Mouse (Mus musculus) CH12.LX (cell line): ENCODE measurements at regions not wholly inside any gene's neighbourhood (a gene's known extent, or its start where the extent isn't known, plus 50 kb on each side); places are given as distances from the start of the nearest gene placed in this dataset.

Source experiments
- DNase-seq: peaks from one replicate; pipeline ENCODE4 v3.0.0-alpha.2; 2013; ENCODE audit errors: extremely low read depth
- H3K27ac ChIP-seq: 2 replicates; pipeline ENCODE4 v1.5.1; 2012; ENCODE audit warnings: low read depth, mild to moderate bottlenecking, control low read depth, moderate library complexity; ENCODE audit not compliant: insufficient read depth
- H3K27me3 ChIP-seq: replicated peaks from 2 replicates; pipeline ENCODE3; 2012; ENCODE audit warnings: inconsistent platforms
- H3K36me3 ChIP-seq, 2 experiments: replicated peaks in 1 of 2; 2 replicates each; pipeline versions ENCODE3 to v1.6.1; 2012; ENCODE audit warnings: inconsistent platforms in 1 of 2, low read length in 1 of 2, mild to moderate bottlenecking in 1 of 2, mixed read lengths in 1 of 2, moderate library complexity in 1 of 2; ENCODE audit not compliant: control insufficient read depth in 1 of 2, insufficient read depth in 1 of 2
- H3K4me1 ChIP-seq, 2 experiments: 2 replicates each; pipeline ENCODE4 v1.6.1; 2012; ENCODE audit warnings: inconsistent platforms in 1 of 2, moderate library complexity in 1 of 2; ENCODE audit not compliant: insufficient read depth in 2 of 2, control insufficient read depth in 1 of 2
- H3K4me2 ChIP-seq: 2 replicates; pipeline ENCODE4 v1.6.1; 2012; ENCODE audit warnings: low read depth, mild to moderate bottlenecking, control low read depth; ENCODE audit not compliant: poor library complexity, insufficient read depth, severe bottlenecking
- H3K4me3 ChIP-seq, 3 experiments: fragments of 150-350 bp in 1 of 3; sonication (generic) in 1 of 3; replicated peaks in 1 of 3; 2 replicates each; pipeline versions ENCODE3 to v1.5.1; 2011 to 2012; ENCODE audit warnings: low read depth in 2 of 3, low read length in 2 of 3, mild to moderate bottlenecking in 2 of 3, moderate library complexity in 2 of 3, control low read depth in 1 of 3, improper control_type of control experiment in 1 of 3, inconsistent platforms in 1 of 3, mixed read lengths in 1 of 3; ENCODE audit not compliant: poor library complexity in 1 of 3
- H3K79me2 ChIP-seq: replicated peaks from 2 replicates; pipeline ENCODE4 v1.6.1; 2012; ENCODE audit warnings: mild to moderate bottlenecking, moderate library complexity; ENCODE audit not compliant: control insufficient read depth, poor library complexity, insufficient read depth, severe bottlenecking; ENCODE audit errors: extremely low read depth
- H3K9ac ChIP-seq: 2 replicates; pipeline ENCODE4 v1.6.1; 2012; ENCODE audit warnings: low read depth, mild to moderate bottlenecking, control low read depth, moderate library complexity; ENCODE audit not compliant: insufficient read depth
- H3K9me3 ChIP-seq: replicated peaks from 2 replicates; pipeline ENCODE3; 2012; ENCODE audit warnings: low read length, inconsistent platforms, mixed read lengths
- BHLHE40 ChIP-seq: IDR thresholded peaks from 2 replicates; pipeline ENCODE4 v1.6.1; 2011; ENCODE audit warnings: mild to moderate bottlenecking, low read depth, low read length, improper control_type of control experiment
- CHD1 ChIP-seq: IDR thresholded peaks from 2 replicates; pipeline ENCODE4 v1.6.1; 2012; ENCODE audit warnings: low read depth, low read length, improper control_type of control experiment, inconsistent platforms
- CHD2 ChIP-seq: IDR thresholded peaks from 2 replicates; pipeline ENCODE4 v1.6.1; 2011; ENCODE audit warnings: low read length, improper control_type of control experiment
- CTCF ChIP-seq, 2 experiments: IDR thresholded peaks in 1 of 2; conservative IDR thresholded peaks in 1 of 2; 2 replicates each; pipeline ENCODE4 v1.5.1; 2011 to 2012; ENCODE audit warnings: low read depth in 2 of 2, low read length in 2 of 2, improper control_type of control experiment in 1 of 2, inconsistent platforms in 1 of 2, mild to moderate bottlenecking in 1 of 2, moderate library complexity in 1 of 2
- E2F4 ChIP-seq: IDR thresholded peaks from 2 replicates; pipeline ENCODE4 v1.6.1; 2011; ENCODE audit warnings: low read depth, low read length, improper control_type of control experiment; ENCODE audit not compliant: insufficient replicate concordance
- ELF1 ChIP-seq: IDR thresholded peaks from 2 replicates; pipeline ENCODE4 v1.6.1; 2014; ENCODE audit warnings: low read depth, mild to moderate bottlenecking, inconsistent platforms, low read length, improper control_type of control experiment
- ETS1 ChIP-seq: conservative IDR thresholded peaks from 2 replicates; pipeline ENCODE4 v1.6.1; 2012; ENCODE audit warnings: low read depth, mild to moderate bottlenecking, inconsistent platforms, low read length, improper control_type of control experiment, moderate library complexity
- GABPA ChIP-seq: IDR thresholded peaks from 2 replicates; pipeline ENCODE4 v1.6.1; 2012; ENCODE audit warnings: low read depth, low read length, improper control_type of control experiment, inconsistent platforms; ENCODE audit not compliant: insufficient replicate concordance
- HCFC1 ChIP-seq: IDR thresholded peaks from 2 replicates; pipeline ENCODE4 v1.6.1; 2012; ENCODE audit warnings: low read depth, mild to moderate bottlenecking, inconsistent platforms, low read length, improper control_type of control experiment
- JUN ChIP-seq: IDR thresholded peaks from 2 replicates; pipeline ENCODE4 v1.6.1; 2011; ENCODE audit warnings: low read depth, mild to moderate bottlenecking, low read length, improper control_type of control experiment, moderate library complexity; ENCODE audit not compliant: insufficient read depth
- KAT2A ChIP-seq: IDR thresholded peaks from 2 replicates; pipeline ENCODE4 v1.6.1; 2012; ENCODE audit warnings: low read length, improper control_type of control experiment, inconsistent platforms; ENCODE audit not compliant: insufficient replicate concordance
- MAFK ChIP-seq: IDR thresholded peaks from 2 replicates; pipeline ENCODE4 v1.6.1; 2011; ENCODE audit warnings: low read length, improper control_type of control experiment; ENCODE audit not compliant: insufficient replicate concordance
- MAX ChIP-seq: IDR thresholded peaks from 2 replicates; pipeline ENCODE4 v1.6.1; 2011; ENCODE audit warnings: low read length, improper control_type of control experiment
- MAZ ChIP-seq: IDR thresholded peaks from 2 replicates; pipeline ENCODE4 v1.6.1; 2012; ENCODE audit warnings: low read depth, mild to moderate bottlenecking, inconsistent platforms, low read length, improper control_type of control experiment, moderate library complexity
- MXI1 ChIP-seq: IDR thresholded peaks from 2 replicates; pipeline ENCODE4 v1.6.1; 2011; ENCODE audit warnings: mild to moderate bottlenecking, low read depth, low read length, improper control_type of control experiment
- MYC ChIP-seq: IDR thresholded peaks from 2 replicates; pipeline ENCODE4 v1.6.1; 2011; ENCODE audit warnings: low read depth, mild to moderate bottlenecking, improper control_type of control experiment, low read length
- NELFE ChIP-seq: IDR thresholded peaks from 2 replicates; pipeline ENCODE4 v1.6.1; 2011; ENCODE audit warnings: low read depth, low read length, improper control_type of control experiment
- NRF1 ChIP-seq: IDR thresholded peaks from 2 replicates; pipeline ENCODE4 v1.6.1; 2014; ENCODE audit warnings: low read depth, mild to moderate bottlenecking, inconsistent platforms, low read length, improper control_type of control experiment, moderate library complexity
- POLR2A ChIP-seq: IDR thresholded peaks from 2 replicates; pipeline ENCODE4 v1.6.1; 2011; ENCODE audit warnings: low read depth, mild to moderate bottlenecking, improper control_type of control experiment, low read length
- RCOR1 ChIP-seq: conservative IDR thresholded peaks from 2 replicates; pipeline ENCODE4 v1.6.1; 2012; ENCODE audit warnings: low read depth, mild to moderate bottlenecking, inconsistent platforms, low read length, improper control_type of control experiment
- TBP ChIP-seq: conservative IDR thresholded peaks from 2 replicates; pipeline ENCODE4 v1.6.1; 2011; ENCODE audit warnings: low read depth, low read length, improper control_type of control experiment
- USF2 ChIP-seq: conservative IDR thresholded peaks from 2 replicates; pipeline ENCODE4 v1.6.1; 2011; ENCODE audit warnings: low read depth, low read length, improper control_type of control experiment
- ZC3H11A ChIP-seq: IDR thresholded peaks from 2 replicates; pipeline ENCODE4 v1.6.1; 2012; ENCODE audit warnings: low read depth, mild to moderate bottlenecking, inconsistent platforms, low read length, improper control_type of control experiment
- ZMIZ1 ChIP-seq: IDR thresholded peaks from 2 replicates; pipeline ENCODE4 v1.6.1; 2012; ENCODE audit warnings: low read depth, mild to moderate bottlenecking, inconsistent platforms, low read length, improper control_type of control experiment
- dilution Hi-C: fragments of 300-500 bp; cut with MboI; formaldehyde crosslinking; loops from 2 replicates; pipeline ENCODE4 v1.14.3; 2020; ENCODE audit warnings: low sequenced_read_pairs; ENCODE audit not compliant: extremely low pct_unique_long_range_greater_than_20kb, extremely low pct_ligation_motif_present
- in situ Hi-C: fragments of 300-500 bp; cut with MboI; formaldehyde crosslinking; loops from 3 replicates; pipeline ENCODE4 v1.14.3; 2019; ENCODE audit warnings: low sequenced_read_pairs, low pct_ligation_motif_present, low pct_unique_long_range_greater_than_20kb, mixed read lengths

DNA sequence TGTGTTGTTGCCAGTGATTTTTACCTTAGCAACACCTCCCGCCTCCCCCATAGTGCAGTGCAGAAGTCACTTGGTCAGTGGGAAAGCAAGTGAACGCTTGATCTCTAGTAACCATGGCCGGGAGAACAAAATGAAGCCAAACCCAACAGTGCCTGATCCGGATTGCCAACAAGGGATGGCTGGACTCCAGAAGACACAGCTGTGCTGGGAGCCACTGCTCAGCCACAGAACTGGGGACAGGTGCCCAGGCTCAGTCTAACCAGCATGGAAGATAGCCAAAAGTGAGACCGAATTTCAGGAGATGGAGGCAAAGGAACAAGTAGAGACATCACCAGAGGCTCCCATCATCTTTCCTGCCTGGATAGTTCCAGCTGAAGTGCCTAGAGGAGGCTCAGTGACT lies 473.0 kb downstream of the Fam19a5 start:
- in situ Hi-C loops: no loop called here
- no peak overlapping the region for H3K27ac ChIP-seq
- H3K36me3 ChIP-seq: no peaks in the 10 kb centered on the region
- H3K4me1 ChIP-seq: no peaks in the 10 kb centered on the region
- H3K9ac ChIP-seq: no peak overlapping the region
- DNase-seq: no peak
- H3K27me3 ChIP-seq: no peaks in the 10 kb centered on the region
- H3K4me3 ChIP-seq: no peak overlapping the region
- H3K79me2 ChIP-seq: no peaks in the 10 kb centered on the region
- dilution Hi-C loops: no loop called here
- TF ChIP-seq MXI1 (no peak), ZMIZ1 (no peak), MYC (no peak), ZC3H11A (no peak), MAX (no peak), GABPA (no peak), USF2 (no peak), KAT2A (no peak)
- no peak overlapping the region for H3K4me2 ChIP-seq
- H3K9me3 ChIP-seq: peaks cover 69% of the 10 kb centered on the region

DNA sequence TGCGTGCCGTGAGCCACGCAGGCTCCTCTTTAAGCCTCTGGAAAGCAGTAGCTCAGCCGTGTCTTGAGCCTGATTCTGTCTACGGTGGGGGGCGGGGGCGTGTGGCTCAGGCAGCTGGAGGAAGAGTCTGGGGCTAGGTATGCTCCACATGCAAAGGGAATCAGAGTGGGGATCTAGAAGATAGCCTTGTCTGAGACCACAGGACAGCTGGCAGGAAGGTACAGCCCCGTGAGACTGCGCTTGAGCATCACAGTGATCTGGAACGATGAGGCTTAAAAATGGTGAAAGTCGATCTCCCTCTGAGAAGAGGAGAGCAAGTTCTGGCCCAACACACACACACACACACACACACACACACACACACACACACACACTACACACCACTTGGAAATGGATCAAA lies 488.7 kb downstream of the Fam19a5 start:
- no peak overlapping the region for H3K27ac ChIP-seq
- dilution Hi-C loops (no loop called here), in situ Hi-C loops (no loop called here)
- H3K79me2 ChIP-seq: no peaks in the 10 kb centered on the region
- peaks cover 100% of the 10 kb centered on the region for H3K9me3 ChIP-seq
- no peaks in the 10 kb centered on the region for H3K27me3 ChIP-seq
- H3K4me1 ChIP-seq: no peaks in the 10 kb centered on the region
- H3K4me2 ChIP-seq: no peak overlapping the region
- TF ChIP-seq ELF1 (no peak), CHD2 (no peak), POLR2A (no peak), CTCF (conservative IDR thresholded peaks at IDR 0.05 in 1 of 2, IDR thresholded peaks at IDR 0.05 in 1 of 2; ENCODE audit: low read depth in 2 of 2, low read length in 2 of 2) (no peak), E2F4 (no peak), JUN (no peak), HCFC1 (no peak), NRF1 (no peak), ZC3H11A (no peak), MAZ (no peak), ETS1 (no peak), MXI1 (no peak), CHD1 (no peak), MAFK (no peak), RCOR1 (no peak), NELFE (no peak), ZMIZ1 (no peak), TBP (no peak), BHLHE40 (no peak)
- DNase-seq: no peak
- H3K4me3 ChIP-seq: no peak overlapping the region
- no peaks in the 10 kb centered on the region for H3K36me3 ChIP-seq
- no peak overlapping the region for H3K9ac ChIP-seq
